Mouse (Mus musculus): ENCODE data around the gene Mex3b. TPM values are rescaled to one million over a fixed set of nuclear protein-coding genes. Genes with fewer than 3 reads are reported as not detected.
A peak's percentile ranks its signal among the peaks of the same experiment; 100 is the strongest.

The Mex3b gene
- polyA plus RNA-seq, 1 experiment from 2014 or later = 47.4 TPM

GRCm38 (mm10) chr7:82864260-82864990, 2.7 kb upstream of the Mex3b start:
- Histone ChIP-seq H3K4me3 (ENCODE audit: low read depth, low read length) (no peak overlapping the region; the same call in 1 of the 2 replicates), H3K36me3 (ENCODE audit: control insufficient read depth, insufficient read depth, low read length) (peaks cover 6% of the 10 kb centered on the region), H3K27ac (replicated peaks; ENCODE audit: low read depth, low read length) (peak overlapping the region; percentile 99; the same call in 1 of the 2 replicates), H3K9ac (ENCODE audit: low read length) (peak overlapping the region; percentile 90; the same call in 1 of the 2 replicates), H3K4me2 (ENCODE audit: low read depth, severe bottlenecking) (peak overlapping the region; percentile 85), H3K4me1 (ENCODE audit: control insufficient read depth, insufficient read depth, low read length) (peaks cover 9% of the 10 kb centered on the region), H3K9me3 (ENCODE audit: control insufficient read depth, low read length) (no peaks in the 10 kb centered on the region), H3K27me3 (ENCODE audit: control insufficient read depth, insufficient read depth, low read length) (no peaks in the 10 kb centered on the region)
- WGBS = 56% methylated on average over 8 of the region's 8 CpGs
- ATAC-seq (ENCODE audit: insufficient number of reproducible peaks, low FRiP score, low TSS enrichment, low read depth) (no peak), DNase-seq (ENCODE audit: low spot score) (peak; percentile 47)

GRCm38 (mm10) chr7:82864991-82865771, 2.0 kb upstream of the Mex3b start:
- peak overlapping the region; percentile 90 for H3K9ac ChIP-seq (ENCODE audit: low read length)
- peaks cover 11% of the 10 kb centered on the region for H3K36me3 ChIP-seq (ENCODE audit: control insufficient read depth, insufficient read depth, low read length)
- WGBS = 1% methylated on average over 22 of the region's 22 CpGs
- no peaks in the 10 kb centered on the region for H3K9me3 ChIP-seq (ENCODE audit: control insufficient read depth, low read length)
- ATAC-seq (ENCODE audit: insufficient number of reproducible peaks, low FRiP score, low TSS enrichment, low read depth) (no peak), DNase-seq (ENCODE audit: low spot score) (peak; percentile 70)
- H3K27ac ChIP-seq (replicated peaks; ENCODE audit: low read depth, low read length) = peak overlapping the region; percentile 99
- peak overlapping the region; percentile 99 for H3K4me3 ChIP-seq (ENCODE audit: low read depth, low read length)
- peaks cover 11% of the 10 kb centered on the region for H3K4me1 ChIP-seq (ENCODE audit: control insufficient read depth, insufficient read depth, low read length)
- H3K27me3 ChIP-seq (ENCODE audit: control insufficient read depth, insufficient read depth, low read length) = no peaks in the 10 kb centered on the region
- H3K4me2 ChIP-seq (ENCODE audit: low read depth, severe bottlenecking) = peak overlapping the region; percentile 85

- ATAC-seq (ENCODE audit: insufficient number of reproducible peaks, low FRiP score, low TSS enrichment, low read depth) (peak; percentile 92), DNase-seq (ENCODE audit: low spot score) (peak; percentile 99)
- Histone ChIP-seq H3K27me3 (ENCODE audit: control insufficient read depth, insufficient read depth, low read length) (no peaks in the 10 kb centered on the region), H3K4me3 (ENCODE audit: low read depth, low read length) (peak overlapping the region; percentile 99), H3K4me2 (ENCODE audit: low read depth, severe bottlenecking) (peak overlapping the region; percentile 85), H3K4me1 (ENCODE audit: control insufficient read depth, insufficient read depth, low read length) (peaks cover 11% of the 10 kb centered on the region), H3K36me3 (ENCODE audit: control insufficient read depth, insufficient read depth, low read length) (peaks cover 11% of the 10 kb centered on the region), H3K9me3 (ENCODE audit: control insufficient read depth, low read length) (no peaks in the 10 kb centered on the region), H3K9ac (ENCODE audit: low read length) (peak overlapping the region; percentile 99), H3K27ac (replicated peaks; ENCODE audit: low read depth, low read length) (peak overlapping the region; percentile 99)
- WGBS = 0% methylated on average over 60 of the region's 70 CpGs
These were observed 1.2 kb upstream of the Mex3b start for GRCm38 (mm10) chr7:82865834-82866485.

GRCm38 (mm10) chr7:82866486-82867270, 455 bp upstream of the Mex3b start:
- Histone ChIP-seq H3K27me3 (ENCODE audit: control insufficient read depth, insufficient read depth, low read length) (no peaks in the 10 kb centered on the region), H3K36me3 (ENCODE audit: control insufficient read depth, insufficient read depth, low read length) (peaks cover 11% of the 10 kb centered on the region), H3K27ac (replicated peaks; ENCODE audit: low read depth, low read length) (peak overlapping the region; percentile 99), H3K9me3 (ENCODE audit: control insufficient read depth, low read length) (no peaks in the 10 kb centered on the region), H3K4me1 (ENCODE audit: control insufficient read depth, insufficient read depth, low read length) (peaks cover 11% of the 10 kb centered on the region), H3K4me3 (ENCODE audit: low read depth, low read length) (peak overlapping the region; percentile 99), H3K9ac (ENCODE audit: low read length) (peak overlapping the region; percentile 99), H3K4me2 (ENCODE audit: low read depth, severe bottlenecking) (peak overlapping the region; percentile 64)
- WGBS = under 1% methylated on average over 55 of the region's 68 CpGs
- ATAC-seq (ENCODE audit: insufficient number of reproducible peaks, low FRiP score, low TSS enrichment, low read depth) = peak; percentile 87
- DNase-seq (ENCODE audit: low spot score) = peak; percentile 97

GRCm38 (mm10) chr7:82868309-82869230, 1.4 kb downstream of the Mex3b start:
- DNase-seq (ENCODE audit: low spot score) = peak; percentile 77

GRCm38 (mm10) chr7:82869231-82870147, 2.4 kb downstream of the Mex3b start:
- Histone ChIP-seq H3K36me3 (ENCODE audit: control insufficient read depth, insufficient read depth, low read length) (peaks cover 11% of the 10 kb centered on the region), H3K9me3 (ENCODE audit: control insufficient read depth, low read length) (no peaks in the 10 kb centered on the region), H3K27ac (replicated peaks; ENCODE audit: low read depth, low read length) (peak overlapping the region; percentile 99), H3K9ac (ENCODE audit: low read length) (peak overlapping the region; percentile 99), H3K4me1 (ENCODE audit: control insufficient read depth, insufficient read depth, low read length) (peaks cover 6% of the 10 kb centered on the region; the same call in 1 of the 2 replicates), H3K4me3 (ENCODE audit: low read depth, low read length) (peak overlapping the region; percentile 99), H3K4me2 (ENCODE audit: low read depth, severe bottlenecking) (peak overlapping the region; percentile 91), H3K27me3 (ENCODE audit: control insufficient read depth, insufficient read depth, low read length) (no peaks in the 10 kb centered on the region)
- DNase-seq (ENCODE audit: low spot score) (peak; percentile 73), ATAC-seq (ENCODE audit: insufficient number of reproducible peaks, low FRiP score, low TSS enrichment, low read depth) (no peak)
- 1% methylated on average over 56 of the region's 56 CpGs for WGBS

More at GRCm38 (mm10) chr7:82868309-82869230, 1.4 kb downstream of the Mex3b start:
- peak overlapping the region; percentile 99 for H3K4me3 ChIP-seq (ENCODE audit: low read depth, low read length)
- H3K27me3 ChIP-seq (ENCODE audit: control insufficient read depth, insufficient read depth, low read length) = no peaks in the 10 kb centered on the region
- peak overlapping the region; percentile 99 for H3K27ac ChIP-seq (replicated peaks; ENCODE audit: low read depth, low read length)
- peaks cover 11% of the 10 kb centered on the region for H3K36me3 ChIP-seq (ENCODE audit: control insufficient read depth, insufficient read depth, low read length)
- no peak for ATAC-seq (ENCODE audit: insufficient number of reproducible peaks, low FRiP score, low TSS enrichment, low read depth)
- H3K9me3 ChIP-seq (ENCODE audit: control insufficient read depth, low read length) = no peaks in the 10 kb centered on the region
- H3K9ac ChIP-seq (ENCODE audit: low read length) = peak overlapping the region; percentile 99
- peak overlapping the region; percentile 91 for H3K4me2 ChIP-seq (ENCODE audit: low read depth, severe bottlenecking)
- WGBS = under 1% methylated on average over 56 of the region's 56 CpGs
- H3K4me1 ChIP-seq (ENCODE audit: control insufficient read depth, insufficient read depth, low read length) = peaks cover 10% of the 10 kb centered on the region
